Mouse (Mus musculus) right cerebral cortex, postnatal 25 days (tissue): ENCODE measurements around the gene Aph1c.
A peak's percentile ranks its signal among the peaks of the same experiment; 100 is the strongest.
"Not testable (repeated sequence)": the region's sequence is repeated elsewhere in the genome, so short reads cannot be mapped to it uniquely, and the experiment has no call there.

Experiments used
- DNase-seq: peaks from one replicate; pipeline ENCODE4 v3.0.0; 2022

Aph1c gene

DNA sequence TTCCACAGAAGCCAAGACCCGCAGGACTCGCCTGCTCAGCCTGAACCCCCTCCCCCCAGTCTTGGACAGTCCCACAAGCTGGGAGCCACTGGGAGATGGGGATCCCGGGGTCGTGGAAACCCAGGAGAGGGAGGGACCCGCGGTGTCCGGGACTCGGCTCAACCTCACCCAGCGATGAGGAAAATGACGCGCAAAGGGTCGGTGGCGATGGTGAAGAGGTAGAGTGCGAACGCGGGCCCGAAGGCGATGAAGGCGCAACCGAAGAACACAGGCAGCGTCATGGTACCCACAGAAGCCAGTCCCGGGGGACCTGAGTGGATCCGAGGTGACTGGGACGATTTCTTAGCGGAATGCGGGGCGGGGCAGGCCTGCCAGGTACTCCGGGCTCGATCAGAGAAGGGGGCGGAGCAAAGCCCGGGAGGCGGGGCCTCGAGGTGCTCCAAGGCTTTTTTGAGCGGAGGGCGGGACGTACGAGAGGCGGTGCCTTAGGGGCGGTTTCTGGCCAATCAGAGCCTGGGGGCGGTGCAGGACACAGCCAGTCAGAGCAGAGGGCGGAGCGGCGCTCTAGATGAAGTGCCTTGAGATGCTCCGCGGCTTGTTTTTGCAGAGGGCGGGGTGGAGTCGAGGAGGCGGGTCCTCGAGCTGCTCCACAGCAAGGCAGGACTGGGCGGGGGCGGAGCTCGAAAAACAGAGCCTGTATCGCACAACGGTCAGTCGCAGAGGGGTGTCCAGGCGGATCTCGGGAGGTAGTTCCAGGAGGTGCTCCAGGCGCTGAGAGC lies at the start of gene Aph1c:
Gene Aph1c (minus strand): TSS at position 409 of the 779 bp plus-strand sequence.
- peak; percentile 98 for DNase-seq

- DNase-seq, result no peak
Observed at GRCm38 (mm10) chr9:66883500-66883899, 49.0 kb upstream of the Aph1c start.

GRCm38 (mm10) chr9:66882406-66882821 lies 47.9 kb upstream of the Aph1c start:
- no peak for DNase-seq

DNA sequence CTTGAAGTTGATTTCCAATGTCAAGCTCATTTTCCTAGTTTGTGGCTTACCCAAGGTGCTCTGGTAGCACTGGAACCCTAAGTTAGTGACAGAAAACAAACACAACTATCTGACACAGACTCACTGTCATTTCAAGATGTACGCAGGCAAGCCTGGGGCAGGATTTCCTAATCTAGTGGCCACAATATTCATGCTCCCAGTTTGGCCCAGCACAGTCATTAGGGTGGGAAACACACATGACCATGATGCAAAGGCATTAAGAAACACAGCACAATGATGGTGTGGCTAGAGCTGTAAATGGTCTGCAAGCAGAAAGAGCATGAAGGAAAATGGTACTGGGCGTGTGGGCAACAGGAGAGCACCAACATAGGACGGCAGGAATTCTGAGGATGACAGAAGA lies 47.3 kb upstream of the Aph1c start:
- no peak for DNase-seq

- no peak for DNase-seq
Observed at GRCm38 (mm10) chr9:66880752-66881151, 46.2 kb upstream of the Aph1c start.

- no peak for DNase-seq
Observed at GRCm38 (mm10) chr9:66879486-66879885, 45.0 kb upstream of the Aph1c start.

- no peak for DNase-seq
Observed at GRCm38 (mm10) chr9:66878899-66879298, 44.4 kb upstream of the Aph1c start.

DNA sequence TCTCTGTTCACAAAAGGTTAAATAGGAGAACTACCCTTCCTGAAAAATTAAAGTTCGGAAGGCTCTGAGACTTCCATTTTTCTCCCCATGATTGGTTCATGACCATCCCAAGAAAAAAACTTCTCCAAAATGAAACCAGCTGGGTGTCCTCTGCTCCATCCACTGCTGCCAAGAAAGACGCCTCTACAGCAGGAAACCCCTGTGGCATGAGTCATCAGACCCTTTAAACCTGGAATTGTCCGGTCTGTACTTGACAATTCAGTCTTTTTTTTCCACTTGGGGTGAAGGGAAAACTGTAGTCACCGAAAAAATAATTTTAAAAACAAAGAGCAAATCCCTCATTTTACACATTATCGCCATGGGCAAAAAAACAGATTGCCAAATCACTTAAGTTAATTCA lies 42.1 kb upstream of the Aph1c start:
- no peak for DNase-seq

GRCm38 (mm10) chr9:66874297-66874696 lies 39.8 kb upstream of the Aph1c start:
- DNase-seq, result no peak

- DNase-seq, result no peak
Observed at GRCm38 (mm10) chr9:66873531-66873930, 39.0 kb upstream of the Aph1c start.

DNA sequence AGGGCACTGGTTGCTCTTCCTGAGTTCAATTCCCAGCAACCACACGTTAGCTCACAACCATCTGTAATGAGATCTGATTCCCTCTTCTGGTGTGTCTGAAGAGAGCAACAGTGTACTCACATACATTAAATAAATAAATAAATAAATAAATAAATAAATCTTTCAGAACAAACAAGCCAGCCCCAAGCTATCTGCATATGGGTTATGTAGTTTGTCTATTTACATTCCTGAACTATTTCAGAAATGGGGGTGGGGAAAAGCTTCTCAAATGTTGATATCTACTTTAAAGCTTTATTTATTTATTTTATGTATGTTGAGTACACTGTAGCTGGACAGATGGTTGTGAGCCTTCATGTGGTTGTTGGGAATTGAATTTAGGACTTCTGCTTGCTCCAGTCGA lies 38.5 kb upstream of the Aph1c start:
- not testable (repeated sequence) for DNase-seq

DNA sequence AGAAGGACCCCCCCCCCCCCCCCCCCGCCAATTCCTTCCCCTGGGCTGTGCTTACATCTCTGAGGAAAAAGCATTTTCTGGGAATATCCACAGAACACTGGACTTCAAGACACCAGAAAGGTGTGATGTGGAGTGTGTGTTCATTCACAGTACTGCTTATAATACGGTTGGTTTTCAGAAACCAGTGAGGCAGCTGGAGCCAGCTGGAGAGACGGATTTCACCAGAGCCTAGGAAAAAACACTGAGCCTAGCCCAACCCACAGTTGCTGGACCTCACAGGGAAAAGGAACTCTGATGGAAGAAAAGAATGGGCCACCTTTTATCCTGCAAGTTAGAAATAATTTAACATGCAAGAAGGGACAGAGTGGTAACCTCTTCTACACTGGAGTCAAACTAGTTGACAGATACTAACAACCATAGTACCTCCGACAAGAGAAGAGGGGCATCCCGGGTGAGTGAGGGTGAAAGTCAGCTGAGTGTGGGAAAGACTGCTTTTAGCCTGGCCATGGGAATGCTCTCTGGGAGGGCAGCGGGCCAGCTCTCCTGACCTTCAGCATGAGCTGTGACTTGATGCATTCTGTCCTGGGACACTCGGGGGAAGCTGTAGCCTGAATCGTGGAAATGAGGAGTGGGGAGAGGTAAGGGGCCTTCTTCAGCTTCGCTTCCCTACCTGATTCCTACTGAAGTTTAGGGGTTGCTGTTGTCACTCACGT lies 37.6 kb upstream of the Aph1c start:
- no peak for DNase-seq

DNA sequence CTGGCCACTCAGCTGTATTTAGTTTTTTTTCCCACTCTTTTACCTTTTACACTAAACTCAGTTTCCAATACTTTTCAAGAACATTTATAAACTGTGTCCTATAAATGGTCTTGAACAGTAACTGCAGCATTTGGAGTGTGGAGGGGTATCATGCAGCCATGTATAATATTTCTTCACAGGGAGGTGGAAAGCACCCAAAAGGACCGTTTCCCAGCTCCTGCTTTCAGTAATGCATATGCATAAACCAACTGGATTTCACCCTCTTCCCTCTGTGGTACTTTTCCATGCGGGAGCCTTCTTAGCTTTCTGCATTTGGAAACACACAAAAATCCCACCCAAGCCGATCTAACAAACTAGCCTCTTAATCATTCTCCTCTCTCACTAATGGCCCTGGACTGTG lies 30.2 kb upstream of the Aph1c start:
- DNase-seq, result no peak

DNA sequence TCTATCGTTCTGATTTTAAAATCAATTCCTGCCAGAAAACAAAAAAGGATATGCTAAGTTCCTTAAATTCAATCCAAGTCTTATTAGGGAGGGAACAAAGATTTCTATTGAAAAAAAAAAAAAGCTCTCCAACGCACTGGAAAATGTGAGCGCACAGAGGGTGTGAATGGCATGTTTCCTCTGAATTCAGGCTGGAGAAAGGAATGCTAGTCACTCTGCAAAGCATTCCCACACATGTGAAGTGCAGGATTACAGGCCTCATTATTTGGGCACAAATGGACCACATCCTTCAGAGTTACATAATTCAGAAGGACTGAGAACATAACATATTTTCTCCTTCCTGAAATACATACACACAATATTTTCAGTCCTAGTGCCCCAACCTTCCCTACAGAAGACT lies 28.9 kb upstream of the Aph1c start:
- DNase-seq, result no peak

GRCm38 (mm10) chr9:66862202-66862601 lies 27.7 kb upstream of the Aph1c start:
- DNase-seq, result no peak

DNA sequence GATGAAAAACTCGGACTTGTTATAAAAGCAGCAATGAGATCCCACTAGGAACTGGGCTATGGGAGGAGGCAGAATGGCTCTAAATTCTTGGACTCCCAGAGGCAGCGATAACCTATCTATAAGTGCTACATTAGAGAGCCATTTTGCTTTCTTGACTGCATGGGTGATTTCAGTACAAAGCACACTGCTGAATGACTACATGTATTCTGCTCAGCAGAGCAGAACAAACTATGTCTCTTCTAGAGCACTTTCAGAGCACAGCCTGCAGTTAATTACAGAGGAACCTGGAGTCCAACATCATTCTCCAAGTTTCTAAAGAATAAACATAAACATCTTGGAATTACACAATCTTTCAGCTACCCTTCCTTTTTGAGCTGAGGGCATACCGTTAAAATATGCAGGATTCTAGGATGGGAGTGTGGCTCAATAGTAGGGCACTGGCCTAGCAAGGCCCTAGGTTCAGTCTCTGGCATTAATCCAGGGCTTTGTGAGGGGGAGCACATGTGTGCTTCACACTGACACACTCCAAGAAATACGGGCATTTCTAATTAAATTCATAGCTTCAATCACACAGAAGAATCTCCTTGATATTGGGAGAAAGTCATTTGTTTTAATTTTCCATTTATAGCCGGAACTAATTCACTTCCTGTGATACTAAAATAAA lies 26.7 kb upstream of the Aph1c start:
- no peak for DNase-seq

- no peak for DNase-seq
Observed at GRCm38 (mm10) chr9:66859523-66859922, 25.0 kb upstream of the Aph1c start.

- no peak for DNase-seq
Observed at GRCm38 (mm10) chr9:66855865-66856264, 21.3 kb upstream of the Aph1c start.

GRCm38 (mm10) chr9:66852592-66852991 lies 18.1 kb upstream of the Aph1c start:
- DNase-seq, result no peak

DNA sequence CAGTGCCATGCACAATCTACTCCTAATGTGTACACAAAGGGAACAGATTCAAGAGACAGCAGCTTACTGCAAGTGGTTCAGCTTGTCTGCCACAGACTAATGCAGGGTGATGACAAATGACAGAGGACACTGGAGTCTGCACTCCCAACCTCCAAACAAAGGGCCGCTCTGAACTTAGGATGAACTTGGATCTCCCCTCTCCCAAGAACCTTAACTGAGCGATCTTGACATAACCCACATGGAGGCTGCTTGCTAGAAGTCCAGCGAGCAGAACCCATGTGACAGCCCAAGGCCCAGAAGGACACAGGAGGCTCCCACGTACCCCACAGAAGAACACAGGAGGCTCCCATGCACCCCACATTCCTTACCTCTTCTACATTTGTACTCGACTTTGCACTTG lies 16.4 kb upstream of the Aph1c start:
- no peak for DNase-seq

GRCm38 (mm10) chr9:66846822-66847221 lies 12.3 kb upstream of the Aph1c start:
- no peak for DNase-seq

GRCm38 (mm10) chr9:66835097-66835480 lies 563 bp upstream of the Aph1c start:
- DNase-seq, result no peak

DNA sequence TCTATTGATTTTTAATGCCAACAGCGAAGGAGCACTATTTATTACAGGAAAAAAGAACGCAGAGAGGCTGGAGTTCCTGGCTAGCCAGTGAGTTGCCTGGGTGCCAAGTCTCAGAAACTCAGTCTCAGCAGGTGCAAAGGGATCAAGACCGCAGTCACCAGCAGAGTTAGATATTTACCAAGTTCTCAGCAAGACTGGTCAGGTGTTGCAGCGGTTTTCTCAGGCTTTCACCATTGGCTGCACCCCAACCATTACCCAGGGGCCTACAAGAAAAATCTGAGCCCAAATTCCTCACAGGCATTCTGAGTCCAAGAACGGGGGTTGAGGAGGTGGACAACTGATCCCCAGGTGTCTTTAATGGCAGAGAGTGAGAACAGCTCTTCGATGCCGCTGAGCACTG lies 675 bp downstream of the Aph1c start:
- no peak for DNase-seq

GRCm38 (mm10) chr9:66832366-66832908 lies 2.1 kb downstream of the Aph1c start:
- DNase-seq, result no peak
